Mouse (Mus musculus) 416B (cell line): ENCODE results near the gene Acadvl.

Experiments used
- DNase-seq: peaks from one replicate; pipeline ENCODE4 v3.0.0; 2011; ENCODE audit warnings: low read depth

Acadvl gene

GRCm38 (mm10) chr11:69980196-69981140, 34.7 kb downstream of the Acadvl start:
- peak; percentile 100 for DNase-seq

GRCm38 (mm10) chr11:69979827-69980195, 35.4 kb downstream of the Acadvl start:
- DNase-seq: no peak

- no peak for DNase-seq
Observed at GRCm38 (mm10) chr11:69976271-69976670, 38.9 kb downstream of the Acadvl start.

GRCm38 (mm10) chr11:69974907-69975306, 40.3 kb downstream of the Acadvl start:
- no peak for DNase-seq

GRCm38 (mm10) chr11:69970775-69971174, 44.4 kb downstream of the Acadvl start:
- DNase-seq: no peak

- DNase-seq: no peak
Observed at GRCm38 (mm10) chr11:69970222-69970621, 45.0 kb downstream of the Acadvl start.

- no peak for DNase-seq
Observed at GRCm38 (mm10) chr11:69968793-69969192, 46.4 kb downstream of the Acadvl start.

- DNase-seq: no peak
Observed at GRCm38 (mm10) chr11:69966860-69967517, 48.2 kb downstream of the Acadvl start.

- DNase-seq: no peak
Observed at GRCm38 (mm10) chr11:69966006-69966859, 49.0 kb downstream of the Acadvl start.

- no peak for DNase-seq
Observed at GRCm38 (mm10) chr11:69965271-69966005, 49.8 kb downstream of the Acadvl start.

GRCm38 (mm10) chr11:69964650-69965270, 50.5 kb downstream of the Acadvl start, which contains the start of gene Cldn7:
Gene Cldn7 (plus strand): TSS chr11:69964779.
- no peak for DNase-seq

- no peak for DNase-seq
Observed at GRCm38 (mm10) chr11:69961841-69962240, 53.4 kb downstream of the Acadvl start.

GRCm38 (mm10) chr11:69960616-69961015, 54.6 kb downstream of the Acadvl start:
- peak; percentile 39 for DNase-seq
